Mouse (Mus musculus): ENCODE measurements around the gene Ankrd36. TPM values are rescaled to one million over a fixed set of nuclear protein-coding genes. Genes with fewer than 3 reads are reported as not detected.

Gene Ankrd36
- 0.08 TPM in 1 of 2 replicates, not detected in the other for polyA plus RNA-seq (2012; rRNA removed)

- TF ChIP-seq POLR2A (IDR thresholded peaks at IDR 0.05; ENCODE audit: borderline replicate concordance, extremely low read depth, insufficient read depth, insufficient read length, poor library complexity, severe bottlenecking): no peak
Observed at GRCm38 (mm10) chr11:5569474-5569873, at the start of gene Ankrd36. Ankrd36 (plus strand) TSS chr11:5569684.

GRCm38 (mm10) chr11:5520412-5521265 is 48.8 kb upstream of the Ankrd36 start, which contains the start of gene Xbp1:
Xbp1 (plus strand) TSS chr11:5520659.
- peak; percentile 97 for DNase-seq (ENCODE audit: low read depth)
- TF ChIP-seq POLR2A (IDR thresholded peaks at IDR 0.05; ENCODE audit: borderline replicate concordance, extremely low read depth, insufficient read depth, insufficient read length, poor library complexity, severe bottlenecking) (peak; percentile 89), CTCF (IDR thresholded peaks at IDR 0.05; ENCODE audit: borderline replicate concordance, extremely low read depth, insufficient read depth, insufficient read length) (no peak)

More at GRCm38 (mm10) chr11:5569474-5569873, at the start of gene Ankrd36:
- peak; percentile 29 for DNase-seq (ENCODE audit: low read depth)

GRCm38 (mm10) chr11:5521266-5521515 is 48.3 kb upstream of the Ankrd36 start:
- no peak for DNase-seq (ENCODE audit: low read depth)
- TF ChIP-seq CTCF (IDR thresholded peaks at IDR 0.05; ENCODE audit: borderline replicate concordance, extremely low read depth, insufficient read depth, insufficient read length): no peak
- TF ChIP-seq POLR2A (IDR thresholded peaks at IDR 0.05; ENCODE audit: borderline replicate concordance, extremely low read depth, insufficient read depth, insufficient read length, poor library complexity, severe bottlenecking): no peak

- DNase-seq (ENCODE audit: low read depth): peak; percentile 82
- TF ChIP-seq POLR2A (IDR thresholded peaks at IDR 0.05; ENCODE audit: borderline replicate concordance, extremely low read depth, insufficient read depth, insufficient read length, poor library complexity, severe bottlenecking) (no peak), CTCF (IDR thresholded peaks at IDR 0.05; ENCODE audit: borderline replicate concordance, extremely low read depth, insufficient read depth, insufficient read length) (peak; percentile 50; the same call in 1 of the 2 replicates)
Observed at GRCm38 (mm10) chr11:5521516-5522291, 47.8 kb upstream of the Ankrd36 start.

- no peak for DNase-seq (ENCODE audit: low read depth)
- TF ChIP-seq POLR2A (IDR thresholded peaks at IDR 0.05; ENCODE audit: borderline replicate concordance, extremely low read depth, insufficient read depth, insufficient read length, poor library complexity, severe bottlenecking) (no peak), CTCF (IDR thresholded peaks at IDR 0.05; ENCODE audit: borderline replicate concordance, extremely low read depth, insufficient read depth, insufficient read length) (no peak)
Observed at GRCm38 (mm10) chr11:5522798-5523415, 46.6 kb upstream of the Ankrd36 start.

- no peak for TF ChIP-seq POLR2A (IDR thresholded peaks at IDR 0.05; ENCODE audit: borderline replicate concordance, extremely low read depth, insufficient read depth, insufficient read length, poor library complexity, severe bottlenecking)
- TF ChIP-seq CTCF (IDR thresholded peaks at IDR 0.05; ENCODE audit: borderline replicate concordance, extremely low read depth, insufficient read depth, insufficient read length): no peak
- no peak for DNase-seq (ENCODE audit: low read depth)
Observed at GRCm38 (mm10) chr11:5525418-5525817, 44.1 kb upstream of the Ankrd36 start.

- TF ChIP-seq CTCF (IDR thresholded peaks at IDR 0.05; ENCODE audit: borderline replicate concordance, extremely low read depth, insufficient read depth, insufficient read length): no peak
- TF ChIP-seq POLR2A (IDR thresholded peaks at IDR 0.05; ENCODE audit: borderline replicate concordance, extremely low read depth, insufficient read depth, insufficient read length, poor library complexity, severe bottlenecking): no peak
- DNase-seq (ENCODE audit: low read depth): no peak
Observed at GRCm38 (mm10) chr11:5526573-5527439, 42.7 kb upstream of the Ankrd36 start.

GRCm38 (mm10) chr11:5527865-5528523 is 41.5 kb upstream of the Ankrd36 start:
- TF ChIP-seq CTCF (IDR thresholded peaks at IDR 0.05; ENCODE audit: borderline replicate concordance, extremely low read depth, insufficient read depth, insufficient read length) (no peak), POLR2A (IDR thresholded peaks at IDR 0.05; ENCODE audit: borderline replicate concordance, extremely low read depth, insufficient read depth, insufficient read length, poor library complexity, severe bottlenecking) (no peak)
- no peak for DNase-seq (ENCODE audit: low read depth)

GRCm38 (mm10) chr11:5528841-5529240 is 40.6 kb upstream of the Ankrd36 start:
- TF ChIP-seq POLR2A (IDR thresholded peaks at IDR 0.05; ENCODE audit: borderline replicate concordance, extremely low read depth, insufficient read depth, insufficient read length, poor library complexity, severe bottlenecking): no peak
- TF ChIP-seq CTCF (IDR thresholded peaks at IDR 0.05; ENCODE audit: borderline replicate concordance, extremely low read depth, insufficient read depth, insufficient read length): no peak
- peak; percentile 41 for DNase-seq (ENCODE audit: low read depth)

- DNase-seq (ENCODE audit: low read depth): no peak
- TF ChIP-seq POLR2A (IDR thresholded peaks at IDR 0.05; ENCODE audit: borderline replicate concordance, extremely low read depth, insufficient read depth, insufficient read length, poor library complexity, severe bottlenecking) (no peak), CTCF (IDR thresholded peaks at IDR 0.05; ENCODE audit: borderline replicate concordance, extremely low read depth, insufficient read depth, insufficient read length) (no peak)
Observed at GRCm38 (mm10) chr11:5530172-5530571, 39.3 kb upstream of the Ankrd36 start.

Measured in brain, embryonic 14.5 days (tissue).